Mouse (Mus musculus) frontal cortex, adult (tissue): Measurements from ENCODE around the gene Chd9.

Experiments
- ATAC-seq: cut with Nextera tagmentation; 2 replicates; pipeline ENCODE4 v1.9.2; 2017; ENCODE audit warnings: mild to moderate bottlenecking, moderate library complexity, mixed read lengths; ENCODE audit not compliant: low TSS enrichment

Chd9 gene

GRCm38 (mm10) chr8:90839725-90840714, 11.9 kb downstream of the Chd9 start:
- no peak for ATAC-seq

DNA sequence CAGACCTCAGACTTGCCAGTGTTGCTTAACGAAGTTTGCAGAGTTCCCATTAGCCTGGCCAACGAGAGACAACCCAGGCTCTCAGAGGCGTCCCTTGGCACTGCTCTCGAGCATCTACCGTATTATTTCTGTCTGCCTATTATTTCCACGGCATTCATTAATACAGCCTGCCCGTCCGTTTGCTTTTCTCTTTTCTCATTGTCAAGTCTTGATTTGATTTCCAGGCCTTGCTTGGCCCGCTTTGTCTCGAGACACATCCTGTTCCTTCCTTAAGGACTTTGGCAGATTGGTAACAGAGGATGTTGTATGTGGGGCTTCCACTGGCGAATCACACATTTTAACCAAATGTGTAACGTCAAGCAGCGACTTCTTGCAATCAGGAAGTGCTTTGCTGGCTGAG, 13.2 kb downstream of the Chd9 start:
- no peak for ATAC-seq

- ATAC-seq = no peak
These were observed 15.0 kb downstream of the Chd9 start for GRCm38 (mm10) chr8:90843127-90843526.

DNA sequence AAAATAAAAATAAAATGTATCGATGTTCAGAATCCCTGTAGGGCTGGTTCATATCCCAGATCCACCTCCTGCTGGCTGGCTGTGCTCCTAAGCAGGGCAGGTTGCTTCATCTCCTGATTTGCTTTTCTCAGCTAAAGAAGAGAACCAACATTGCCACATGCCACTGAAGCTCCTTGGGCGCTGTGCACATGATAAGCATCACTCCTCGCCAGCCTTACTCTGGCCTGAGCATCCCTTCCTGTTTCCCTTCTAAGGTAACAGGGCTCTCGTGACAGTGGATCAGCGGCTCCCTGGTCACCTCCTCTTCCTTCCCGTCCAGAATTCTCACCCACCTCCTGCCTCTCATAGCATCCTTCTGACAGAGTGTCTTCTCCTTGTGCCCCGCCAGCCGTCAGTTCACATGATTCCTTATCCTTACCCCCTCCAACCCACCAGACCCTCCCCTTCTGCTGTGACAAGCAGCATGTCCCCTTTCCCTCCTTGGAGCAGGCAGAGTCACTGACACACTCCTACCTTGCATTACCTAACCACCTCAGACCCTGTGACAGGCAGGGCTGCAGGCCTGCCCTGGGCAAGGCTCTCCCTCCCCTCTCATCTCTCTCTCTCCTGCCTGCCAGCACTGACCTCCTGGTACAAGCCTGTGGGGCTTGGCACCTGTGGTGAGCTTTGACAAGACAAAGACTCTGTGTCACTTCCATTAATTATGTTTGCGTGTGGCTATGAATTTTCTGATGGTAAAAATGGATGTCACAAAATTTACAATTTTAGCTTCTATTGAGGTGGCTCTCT, 16.2 kb downstream of the Chd9 start:
- ATAC-seq = peak; percentile 22; the same call in 1 of the 2 replicates

DNA sequence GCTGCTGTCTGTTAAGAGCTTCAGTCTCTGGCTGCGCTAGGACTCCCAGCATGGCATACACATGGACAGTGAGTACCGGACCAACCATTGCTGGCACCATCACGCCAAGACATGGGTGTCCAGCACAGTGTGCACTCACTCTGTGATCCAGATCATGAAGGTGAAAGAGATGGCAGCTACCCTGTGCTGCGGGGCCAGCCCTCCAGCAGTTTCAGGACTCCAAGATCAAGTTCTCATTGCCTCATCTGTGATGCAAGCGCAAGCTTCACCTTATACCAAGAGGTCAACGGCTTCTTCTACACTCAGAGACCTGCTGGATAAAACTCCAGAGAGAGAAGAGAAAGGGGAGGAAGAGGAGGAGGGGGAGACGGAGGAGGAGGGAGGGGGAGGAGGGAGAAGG, 19.8 kb downstream of the Chd9 start:
- ATAC-seq = no peak

DNA sequence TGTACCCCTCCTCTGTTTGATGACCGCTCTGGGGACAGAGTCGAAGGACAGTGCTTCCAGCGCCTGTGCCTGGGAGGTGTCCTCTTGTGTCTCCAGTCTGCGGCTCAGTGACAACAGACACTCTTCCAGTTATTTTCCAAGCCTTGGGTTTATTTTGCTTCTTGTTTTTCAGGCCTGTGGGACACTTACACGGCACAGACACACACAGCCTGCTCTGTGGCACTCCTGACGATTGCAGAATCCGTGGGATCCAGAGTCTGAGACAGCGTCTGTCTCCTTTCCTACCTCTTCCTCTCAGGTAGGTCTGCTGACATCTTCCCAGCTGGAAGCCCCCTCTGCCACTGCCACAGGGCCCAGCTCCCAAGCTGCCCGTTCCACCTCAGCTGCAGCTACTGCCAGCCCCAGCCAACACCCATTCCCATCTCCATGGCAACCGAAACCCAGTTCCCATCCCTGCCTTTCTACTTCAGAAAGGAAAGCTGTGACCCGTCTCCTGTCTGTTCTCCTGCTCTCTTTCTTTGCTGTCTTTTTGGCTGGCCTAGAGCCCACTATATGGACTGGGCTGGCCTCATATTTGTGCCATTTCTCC, 21.4 kb downstream of the Chd9 start:
- ATAC-seq = peak; percentile 96

DNA sequence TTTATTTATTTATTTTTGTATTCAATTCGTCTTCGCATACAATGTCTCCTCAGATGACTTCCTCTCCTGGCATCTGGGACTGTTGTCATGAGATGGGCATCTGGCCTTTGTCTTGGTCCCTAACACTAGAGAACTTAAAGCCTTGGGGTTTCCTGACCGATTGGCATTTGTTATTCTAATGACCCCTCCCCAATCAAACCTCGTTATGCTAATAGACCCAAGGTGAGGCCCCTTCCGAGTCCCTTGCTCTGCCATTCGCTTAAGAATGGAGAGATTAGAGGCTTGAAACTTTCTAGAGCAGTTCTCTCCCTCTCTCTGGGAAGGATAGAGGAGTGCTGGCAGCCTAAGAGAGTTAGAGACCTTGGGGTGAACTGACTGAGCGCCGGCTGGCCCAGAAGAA, 23.4 kb downstream of the Chd9 start:
- no peak for ATAC-seq

DNA sequence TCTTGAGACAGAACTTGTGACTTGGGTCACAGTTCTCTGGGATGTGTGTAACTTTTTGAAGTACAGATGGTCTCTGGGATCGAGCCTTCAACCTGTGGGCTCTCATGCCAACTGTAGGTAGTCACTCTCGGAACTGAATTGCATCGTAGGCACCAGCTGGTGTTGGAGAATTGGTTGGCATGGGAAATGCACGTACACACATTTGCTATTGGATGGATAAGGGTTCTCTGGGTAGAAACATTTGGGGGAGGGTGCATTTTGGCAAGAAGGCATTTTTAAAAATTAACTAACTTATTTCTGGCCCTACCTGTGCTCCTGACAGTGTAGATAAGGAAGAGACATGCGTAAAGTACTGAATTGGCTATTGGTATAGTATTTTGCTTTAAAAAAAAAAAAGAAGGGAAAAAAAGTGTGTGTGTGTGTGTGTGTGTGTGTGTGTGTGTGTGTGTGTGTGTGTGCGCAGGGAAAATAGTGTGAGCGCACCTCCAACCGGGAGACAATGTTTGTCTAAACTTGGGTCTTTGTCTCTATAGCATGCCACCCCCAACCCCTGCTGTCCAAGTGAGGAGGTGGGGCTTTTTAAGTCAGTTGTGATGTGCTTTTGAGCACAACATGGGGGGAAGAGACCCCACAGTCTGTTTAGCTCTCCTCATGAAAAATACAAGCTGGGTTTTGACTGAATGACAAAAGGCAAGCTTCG, 26.0 kb downstream of the Chd9 start:
- no peak for ATAC-seq

DNA sequence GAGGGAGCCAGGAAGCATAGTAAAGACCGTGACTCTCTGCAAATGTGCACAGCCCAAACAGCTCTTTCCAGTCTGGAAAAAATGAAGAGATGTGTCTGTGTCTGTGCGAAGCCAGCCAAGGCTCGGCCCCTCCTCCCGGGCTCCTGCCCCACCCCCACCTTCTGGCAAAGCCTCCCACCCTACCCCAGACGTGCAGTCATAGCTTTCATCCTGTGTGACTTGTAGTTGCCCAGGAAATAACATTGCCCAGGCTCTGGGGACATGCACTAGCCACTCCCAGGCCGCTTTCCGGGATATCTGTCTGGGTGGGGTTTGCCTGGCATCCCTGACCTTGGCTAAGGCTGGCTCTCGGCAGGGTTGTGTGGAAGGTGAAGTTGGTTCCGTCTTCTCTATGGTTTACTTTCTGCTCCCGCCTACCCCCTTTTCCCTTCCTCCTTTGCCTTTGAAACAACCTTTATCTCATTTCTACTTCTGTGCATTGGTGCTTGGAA, 26.6 kb downstream of the Chd9 start:
- ATAC-seq = peak; percentile 31; the same call in 1 of the 2 replicates

DNA sequence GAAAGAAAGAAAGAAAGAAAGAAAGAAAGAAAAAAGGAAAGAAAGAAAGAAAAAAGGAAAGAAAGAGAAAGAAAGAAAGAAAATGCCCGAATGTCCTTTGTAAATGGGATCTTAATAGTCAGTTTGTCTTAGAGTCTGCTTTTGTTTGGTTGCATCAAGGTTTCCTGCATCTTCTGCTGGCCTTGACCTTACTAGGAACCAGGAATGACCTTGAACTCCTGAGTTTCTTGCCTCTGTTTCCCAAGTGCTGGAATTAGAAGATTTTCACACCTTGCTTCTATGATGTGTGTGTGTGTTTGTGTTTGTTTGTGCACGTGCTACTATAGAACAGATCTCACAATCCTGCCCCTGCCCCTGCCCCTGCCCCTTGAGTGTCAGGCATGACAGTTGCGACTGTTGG, 28.0 kb downstream of the Chd9 start:
- no peak for ATAC-seq

GRCm38 (mm10) chr8:90856952-90857351, 28.8 kb downstream of the Chd9 start:
- ATAC-seq = no peak

DNA sequence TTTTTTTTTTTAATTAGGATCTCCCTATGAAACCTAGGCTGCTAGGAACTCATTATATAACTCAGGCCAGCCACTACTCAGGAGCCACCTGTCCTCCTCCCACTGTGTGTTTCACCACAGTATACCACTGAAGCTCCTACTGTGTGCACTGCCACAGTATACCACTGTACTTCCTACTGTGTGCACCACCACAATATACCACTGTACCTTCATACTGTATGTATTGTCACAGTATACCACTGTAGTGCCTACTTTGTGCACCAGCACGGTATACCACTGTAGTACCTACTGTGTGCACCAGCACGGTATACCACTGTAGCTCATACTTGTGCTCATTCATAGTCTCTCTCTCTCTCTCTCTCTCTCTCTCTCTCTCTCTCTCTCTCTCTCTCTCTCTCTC, 29.9 kb downstream of the Chd9 start:
- no peak for ATAC-seq

DNA sequence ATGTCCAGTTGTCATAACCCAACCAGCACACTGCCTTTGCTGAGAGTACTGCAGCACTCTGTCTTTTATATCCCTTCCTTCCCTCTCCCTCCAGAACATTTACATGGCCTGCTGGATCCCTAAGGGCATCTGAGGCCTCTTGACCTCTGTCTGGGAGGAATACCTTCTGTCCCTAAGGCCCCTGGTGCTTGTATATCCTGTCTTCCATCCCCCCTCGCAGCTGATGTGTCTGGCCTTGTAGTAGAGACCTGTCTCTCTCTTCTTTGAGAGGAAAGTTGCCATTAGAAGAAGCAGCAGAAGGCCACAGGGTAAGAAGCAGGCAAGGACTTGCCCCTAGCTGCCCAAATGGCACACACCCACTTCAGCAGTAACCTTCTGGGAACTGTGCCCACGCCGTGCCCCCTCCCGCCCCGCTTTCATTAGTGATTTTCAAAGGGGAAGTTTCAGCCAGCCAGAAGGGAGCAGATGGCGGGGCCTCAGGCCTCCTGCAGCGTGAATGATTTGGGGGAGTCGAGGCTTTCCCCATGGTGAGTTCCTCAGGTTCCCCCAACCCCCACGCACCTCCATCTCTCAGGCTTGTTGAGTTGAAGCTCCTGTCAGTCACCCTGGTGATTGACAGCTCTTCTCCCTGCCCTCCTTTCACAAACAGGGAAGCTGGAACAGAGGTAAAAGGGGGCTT, 33.3 kb downstream of the Chd9 start:
- ATAC-seq = 0 out of 2 replicates have a peak, but pooled peaks have one; percentile 47

DNA sequence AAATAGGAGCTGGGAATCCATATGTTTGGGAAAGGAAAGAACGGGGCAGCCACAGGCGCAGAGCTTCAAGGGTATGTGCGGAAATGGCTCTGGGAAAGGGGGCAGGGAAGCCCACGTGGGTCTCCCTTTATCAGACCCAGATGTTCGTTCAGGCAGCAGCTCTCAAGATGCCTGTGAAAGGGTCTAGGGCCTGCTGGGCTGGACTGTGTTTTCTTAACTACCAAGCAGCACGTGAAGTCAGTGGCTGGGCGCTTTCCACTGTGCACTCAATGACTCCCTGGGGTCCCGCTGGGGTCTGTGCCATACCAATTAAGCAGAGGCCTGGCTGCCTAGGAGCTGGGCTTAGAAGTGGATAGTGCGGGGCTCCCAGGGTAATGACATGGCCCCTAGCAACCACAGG, 33.9 kb downstream of the Chd9 start:
- ATAC-seq = peak; percentile 26; the same call in 1 of the 2 replicates

GRCm38 (mm10) chr8:90867061-90867460, 38.9 kb downstream of the Chd9 start:
- no peak for ATAC-seq

- ATAC-seq = no peak
These were observed 39.8 kb downstream of the Chd9 start for GRCm38 (mm10) chr8:90867911-90868310.

GRCm38 (mm10) chr8:90868334-90868733, 40.2 kb downstream of the Chd9 start:
- peak; percentile 60 for ATAC-seq

- peak; percentile 53 for ATAC-seq
These were observed 41.1 kb downstream of the Chd9 start for GRCm38 (mm10) chr8:90869071-90869919.

GRCm38 (mm10) chr8:90869920-90870777, 42.0 kb downstream of the Chd9 start:
- ATAC-seq = peak; percentile 50
